Mouse (Mus musculus) ovary, postnatal 36 days (tissue): Measurements from ENCODE around the gene Usp5.
"Not testable (repeated sequence)": the region's sequence is repeated elsewhere in the genome, so short reads cannot be mapped to it uniquely, and the experiment has no call there.

ENCODE experiments used
- DNase-seq: peaks from one replicate; pipeline ENCODE4 v3.0.0; 2022; ENCODE audit warnings: low spot score, mixed read lengths

The Usp5 gene

DNA sequence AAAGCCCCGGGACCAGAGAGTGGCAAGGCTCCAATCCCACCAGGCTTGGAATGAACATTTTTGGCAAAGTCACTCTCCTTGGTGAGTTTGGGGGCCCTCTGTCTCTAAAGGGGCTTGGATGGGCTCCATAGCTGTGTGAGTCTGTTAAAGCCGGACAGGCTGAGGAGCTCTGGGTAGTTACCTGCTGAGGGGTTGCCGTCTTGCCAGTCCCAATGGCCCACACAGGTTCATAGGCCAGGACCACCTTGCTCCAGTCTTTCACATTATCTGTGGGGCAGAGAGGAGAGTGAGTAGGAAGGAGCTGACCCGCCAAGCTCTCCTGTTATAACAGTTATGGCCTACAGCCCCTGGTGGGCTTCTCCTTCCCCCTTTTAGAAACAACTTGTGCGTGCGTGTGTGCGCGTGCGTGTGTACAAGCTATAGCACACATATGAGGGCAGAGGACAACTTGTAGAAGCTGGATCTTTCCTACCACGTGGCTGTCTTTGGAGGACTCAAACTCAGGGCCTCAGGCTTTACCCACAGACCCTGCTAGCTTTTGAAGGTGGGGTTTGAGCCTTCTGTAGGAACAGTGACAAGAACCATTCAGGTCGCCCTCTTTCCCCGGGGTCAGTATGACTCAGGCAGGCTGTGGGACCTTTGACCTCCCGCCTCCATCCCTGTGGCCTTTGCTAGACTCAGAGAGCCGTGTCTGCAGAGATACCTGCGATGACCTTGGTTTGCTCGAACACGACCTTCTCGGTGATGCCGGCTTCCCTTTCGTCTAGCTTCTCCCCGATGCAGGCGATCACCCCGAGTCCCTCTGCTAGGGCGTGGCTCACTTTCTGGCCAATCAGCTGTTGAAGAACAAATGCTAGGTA, 17.4 kb downstream of the Usp5 start:
- DNase-seq = no peak

DNA sequence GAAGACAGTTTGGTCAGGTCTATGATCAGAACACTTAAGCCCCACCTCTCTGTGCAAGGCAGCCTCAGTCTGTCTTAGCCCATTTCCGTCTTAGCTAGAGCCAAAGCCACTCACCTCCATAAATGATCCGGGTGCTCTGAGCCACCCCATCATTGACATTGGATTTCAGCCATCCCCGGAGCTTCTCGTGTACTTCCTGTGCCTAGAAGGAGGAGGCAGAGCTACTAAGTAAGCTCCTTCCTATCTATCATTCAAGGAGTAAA, 17.9 kb downstream of the Usp5 start:
- no peak for DNase-seq

DNA sequence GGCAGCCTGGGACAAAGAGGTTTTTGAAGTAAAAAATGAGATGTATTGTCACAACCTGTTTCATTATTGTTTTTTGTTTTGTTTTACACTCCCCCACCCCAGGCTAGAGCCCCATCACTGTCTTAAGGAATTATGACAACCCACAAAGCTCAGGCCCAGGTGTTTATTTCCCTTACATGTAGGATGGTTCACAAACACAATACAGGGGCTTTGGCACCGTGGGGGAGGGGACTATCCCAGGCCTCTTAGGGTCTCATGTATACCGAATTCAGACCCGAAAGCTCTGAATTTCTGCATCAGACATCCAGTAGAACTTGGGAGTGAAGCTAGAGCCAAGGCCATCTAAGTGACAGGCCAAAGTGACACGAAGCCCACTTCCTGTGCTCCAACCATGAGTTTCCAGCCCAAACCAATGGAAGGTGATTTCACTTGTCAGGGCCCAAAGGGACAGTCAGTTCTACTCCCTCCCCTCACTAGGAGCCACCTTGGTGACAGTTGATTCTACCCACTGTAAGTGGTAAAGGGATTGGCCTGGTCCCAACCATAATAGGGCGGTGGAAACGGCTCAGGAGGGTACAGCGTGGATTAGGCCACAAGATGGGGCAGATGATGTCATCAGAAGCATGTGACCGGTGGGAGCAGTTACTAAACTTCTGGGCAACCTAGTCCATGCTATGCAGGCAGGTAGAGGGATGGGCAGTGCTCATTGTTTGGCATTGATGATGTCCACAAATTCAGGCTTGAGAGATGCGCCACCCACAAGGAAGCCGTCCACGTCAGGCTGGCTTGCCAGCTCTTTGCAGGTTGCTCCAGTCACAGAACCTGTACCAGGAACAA, 18.5 kb downstream of the Usp5 start:
- DNase-seq = not testable (repeated sequence)

DNA sequence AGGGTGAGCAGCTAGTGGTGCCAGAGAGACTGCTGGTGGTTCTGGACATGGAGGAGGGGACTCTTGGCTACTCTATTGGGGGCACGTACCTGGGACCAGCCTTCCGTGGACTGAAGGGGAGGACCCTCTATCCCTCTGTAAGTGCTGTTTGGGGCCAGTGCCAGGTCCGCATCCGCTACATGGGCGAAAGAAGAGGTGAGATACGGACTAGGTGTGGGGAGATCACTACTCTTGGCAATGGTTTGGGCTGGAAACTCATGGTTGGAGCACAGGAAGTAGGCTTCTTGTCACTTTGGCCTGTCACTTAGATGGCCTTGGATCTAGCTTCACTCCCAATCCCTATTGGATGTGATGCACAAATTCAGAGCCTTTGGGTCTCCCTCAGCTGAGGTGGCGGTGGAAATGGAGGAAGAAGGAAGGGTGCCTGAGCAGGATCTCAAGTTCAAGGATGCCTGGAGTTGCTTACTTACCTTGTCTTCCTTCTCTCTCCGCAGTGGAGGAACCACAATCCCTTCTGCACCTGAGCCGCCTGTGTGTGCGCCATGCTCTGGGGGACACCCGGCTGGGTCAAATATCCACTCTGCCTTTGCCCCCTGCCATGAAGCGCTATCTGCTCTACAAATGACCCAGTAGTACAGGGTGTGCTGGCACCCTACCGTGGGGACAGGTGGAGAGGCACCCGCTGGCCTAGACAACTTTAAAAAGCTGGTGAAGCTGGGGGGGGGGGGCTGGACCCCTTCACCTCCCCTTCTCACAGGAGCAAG, 19.3 kb downstream of the Usp5 start:
- no peak for DNase-seq

DNA sequence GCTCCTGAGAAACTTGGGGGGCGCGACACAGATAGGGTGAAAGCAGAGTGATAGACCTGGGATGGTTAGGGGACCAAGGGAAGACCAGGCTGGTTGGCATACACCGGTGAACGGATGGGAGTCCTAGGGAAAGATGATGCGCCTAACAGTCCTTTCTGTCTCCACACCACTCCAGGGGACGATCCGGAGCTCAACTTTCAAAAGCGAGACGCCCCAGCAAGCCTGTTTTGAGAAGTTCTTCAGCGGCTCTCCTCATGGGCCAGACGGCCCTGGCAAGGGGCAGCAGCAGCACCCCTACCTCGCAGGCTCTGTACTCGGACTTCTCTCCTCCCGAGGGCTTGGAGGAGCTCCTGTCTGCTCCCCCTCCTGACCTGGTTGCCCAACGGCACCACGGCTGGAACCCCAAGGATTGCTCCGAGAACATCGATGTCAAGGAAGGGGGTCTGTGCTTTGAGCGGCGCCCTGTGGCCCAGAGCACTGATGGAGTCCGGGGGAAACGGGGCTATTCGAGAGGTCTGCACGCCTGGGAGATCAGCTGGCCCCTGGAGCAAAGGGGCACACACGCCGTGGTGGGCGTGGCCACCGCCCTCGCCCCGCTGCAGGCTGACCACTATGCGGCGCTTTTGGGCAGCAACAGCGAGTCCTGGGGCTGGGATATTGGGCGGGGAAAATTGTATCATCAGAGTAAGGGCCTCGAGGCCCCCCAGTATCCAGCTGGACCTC, 20.1 kb downstream of the Usp5 start:
- peak; percentile 87 for DNase-seq

DNA sequence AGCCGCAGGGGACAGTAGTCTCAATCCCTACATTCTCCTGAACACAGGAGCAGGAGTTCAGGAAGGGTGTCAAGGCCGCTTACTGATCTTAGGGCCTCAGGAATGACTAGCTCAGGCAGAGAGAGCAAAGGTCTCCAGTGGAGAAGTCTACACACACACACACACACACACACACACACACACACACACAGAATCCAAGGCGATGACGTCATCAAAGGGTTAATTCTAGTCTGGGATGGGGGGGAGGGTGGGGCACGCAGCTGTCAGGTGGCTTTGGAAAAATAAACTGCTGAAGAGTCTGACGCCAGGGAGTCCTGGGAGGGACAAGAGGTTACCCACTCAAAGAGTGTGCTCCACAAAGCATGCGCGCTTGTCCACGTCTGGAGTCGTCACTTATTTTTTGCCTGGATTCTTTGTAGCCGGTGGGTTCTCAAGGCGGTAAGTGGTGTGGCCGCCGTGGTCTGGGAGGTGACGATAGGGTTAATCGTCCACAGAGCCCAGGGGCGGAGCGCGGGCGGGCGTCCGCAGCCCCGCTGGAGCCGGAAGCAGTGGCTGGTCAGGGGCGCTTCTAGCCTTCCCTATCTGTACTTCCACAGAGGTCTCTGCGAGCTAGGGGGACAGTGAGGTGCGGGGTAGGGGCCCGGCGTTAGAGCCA, 20.8 kb downstream of the Usp5 start, which contains the start of gene Spsb2:
Gene Spsb2 (plus strand): TSS at position 304 of the 655 bp plus-strand sequence.
- DNase-seq = peak; percentile 80

DNA sequence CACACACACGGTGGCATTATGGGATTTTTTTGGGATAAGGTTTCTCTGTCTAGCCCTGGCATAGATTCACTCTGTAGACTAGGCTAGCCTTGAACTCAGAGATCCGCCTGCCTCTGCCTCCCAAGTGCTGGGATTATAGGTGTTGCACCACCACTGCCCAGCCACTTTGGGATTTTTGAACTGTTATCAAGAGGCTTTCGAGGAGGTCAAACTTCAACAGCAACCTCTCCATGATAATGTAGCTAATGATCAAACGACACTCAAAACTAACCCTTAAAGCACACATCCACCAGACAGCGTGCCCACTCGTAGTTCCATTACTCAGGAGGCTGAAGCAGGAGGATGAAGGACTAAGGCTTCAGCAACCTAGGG, 21.3 kb downstream of the Usp5 start:
- no peak for DNase-seq

DNA sequence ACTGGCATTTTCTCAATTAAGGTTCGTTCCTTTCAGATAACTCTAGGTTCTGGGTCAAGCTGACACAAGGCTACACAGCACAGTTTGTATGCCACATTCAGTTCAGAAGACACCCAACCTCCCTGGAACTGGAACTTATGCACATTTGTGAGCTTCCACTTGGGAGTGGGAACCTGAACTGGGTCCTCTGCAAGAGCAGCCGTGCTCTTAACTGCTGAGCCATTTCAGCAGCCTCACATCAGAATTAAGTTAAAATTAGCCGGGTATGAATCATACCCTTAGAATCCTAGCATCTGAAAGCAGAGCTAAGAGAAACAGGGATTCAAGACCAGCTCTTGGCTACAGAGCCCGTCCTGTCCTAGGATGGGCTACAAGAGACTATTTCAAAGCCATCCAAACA, 21.9 kb downstream of the Usp5 start:
- no peak for DNase-seq

DNA sequence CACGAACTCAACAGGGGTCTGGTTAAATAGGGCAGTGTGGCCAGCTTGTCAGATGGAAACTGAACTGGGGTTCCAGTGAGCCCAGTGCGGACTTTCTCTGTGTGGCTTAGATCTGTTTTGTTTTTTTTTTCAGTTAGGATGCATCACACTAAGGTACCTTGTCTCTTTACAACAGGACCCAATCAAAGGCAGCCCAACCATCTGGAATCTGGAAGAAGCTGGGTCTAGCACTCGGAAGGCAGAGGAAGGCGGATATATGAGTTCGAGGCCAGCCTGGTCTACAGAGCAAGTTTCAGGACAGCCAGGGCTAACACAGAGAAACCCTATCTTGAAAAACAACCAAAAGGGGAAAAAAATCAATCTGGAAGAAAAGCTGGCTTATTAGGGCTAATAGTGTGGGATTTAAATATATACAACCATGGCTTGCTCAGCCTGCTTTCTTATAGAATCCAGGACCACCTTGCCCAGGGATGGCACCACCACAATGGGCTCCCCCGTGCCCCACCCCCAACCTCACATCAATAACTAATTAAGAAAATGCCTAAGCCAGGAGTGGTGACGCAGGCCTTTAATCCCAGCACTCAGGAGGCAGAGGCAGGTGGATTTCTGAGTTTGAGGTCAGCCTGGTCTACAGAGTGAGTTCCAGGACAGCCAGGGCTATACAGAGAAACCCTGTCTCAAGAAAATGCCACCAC, 22.7 kb downstream of the Usp5 start:
- no peak for DNase-seq

DNA sequence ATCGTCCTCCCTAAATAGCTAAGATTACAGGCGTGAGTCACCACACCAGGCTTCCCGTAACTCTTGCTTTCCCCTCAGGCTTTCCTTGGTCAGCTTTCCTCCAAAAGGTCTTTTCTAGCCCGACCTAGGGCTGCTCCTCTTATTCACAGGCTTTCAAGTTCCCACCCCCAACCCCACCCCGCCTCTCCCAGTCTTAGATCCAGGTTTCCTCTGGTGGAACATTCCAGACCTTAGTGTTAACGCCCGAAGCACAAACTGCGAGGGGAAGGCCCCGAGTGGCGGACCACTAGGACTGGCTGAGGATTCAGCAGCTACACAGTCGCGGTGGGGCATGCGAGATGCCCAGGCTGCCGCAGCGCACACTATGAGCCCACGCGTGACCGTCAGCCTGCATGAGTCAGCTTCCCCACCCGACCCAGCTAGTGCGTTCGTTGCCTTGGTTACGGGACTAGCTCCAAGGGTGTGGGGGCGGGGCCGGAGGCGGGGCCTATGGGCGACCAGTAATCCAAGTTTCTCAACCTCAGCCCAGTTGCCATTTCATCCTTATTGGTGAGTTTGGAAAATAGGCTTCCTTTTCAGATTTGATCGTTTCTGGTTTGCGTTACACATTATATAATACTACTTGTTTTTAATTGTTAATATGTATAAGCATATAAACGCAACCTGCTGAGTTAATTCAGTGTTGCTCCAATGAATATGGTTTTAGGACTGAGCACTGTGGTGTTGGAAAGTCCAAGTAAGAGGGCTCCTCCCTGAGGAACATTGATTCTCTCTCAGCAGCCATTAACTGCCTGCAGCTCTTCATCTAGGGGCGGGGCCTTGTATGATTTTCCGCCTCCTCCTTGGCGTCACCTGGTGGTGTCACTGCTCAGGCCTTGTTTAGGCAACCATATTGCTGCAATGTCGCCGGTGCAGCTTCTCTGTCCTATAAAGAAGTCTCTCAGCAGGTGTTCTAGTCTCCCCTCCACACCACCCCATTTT, 23.7 kb downstream of the Usp5 start:
- DNase-seq = peak; percentile 95

DNA sequence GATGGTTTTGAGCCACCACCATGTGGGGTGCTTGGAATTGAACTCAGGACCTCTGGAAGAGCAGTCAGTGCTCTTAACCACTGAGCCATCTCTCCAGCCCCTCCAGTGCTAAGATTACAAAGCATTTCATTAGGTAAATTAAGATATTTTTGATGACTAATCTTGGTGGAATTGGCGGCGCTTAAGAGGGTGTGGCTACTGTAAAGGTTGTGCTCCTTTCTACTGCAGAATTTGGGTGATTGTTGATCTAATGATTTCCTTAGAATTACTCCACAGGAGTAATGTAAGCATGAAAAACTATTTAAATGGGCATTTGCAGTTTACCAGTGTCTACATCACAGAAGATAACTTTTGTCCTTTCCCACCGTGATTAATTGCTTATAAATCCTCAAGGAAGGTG, 24.9 kb downstream of the Usp5 start:
- no peak for DNase-seq

DNA sequence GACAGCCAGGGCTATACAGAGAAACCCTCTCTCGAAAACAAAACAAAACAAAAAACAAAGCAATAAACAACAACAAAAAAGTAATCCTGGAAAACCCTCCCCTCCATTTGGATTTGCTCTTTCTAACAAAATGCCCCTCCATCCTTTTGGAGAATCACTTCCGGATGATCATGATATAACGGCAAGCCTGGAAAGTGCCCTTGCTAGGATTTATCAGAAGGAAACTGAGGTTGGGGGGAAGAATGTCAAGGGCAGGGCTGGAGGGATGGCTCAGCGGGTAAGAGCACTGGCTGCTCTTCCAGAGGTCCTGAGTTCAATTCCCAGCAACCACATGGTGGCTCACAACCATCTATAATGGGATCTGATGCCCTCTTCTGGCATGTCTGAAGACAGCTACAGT, 25.6 kb downstream of the Usp5 start:
- DNase-seq = not testable (repeated sequence)

DNA sequence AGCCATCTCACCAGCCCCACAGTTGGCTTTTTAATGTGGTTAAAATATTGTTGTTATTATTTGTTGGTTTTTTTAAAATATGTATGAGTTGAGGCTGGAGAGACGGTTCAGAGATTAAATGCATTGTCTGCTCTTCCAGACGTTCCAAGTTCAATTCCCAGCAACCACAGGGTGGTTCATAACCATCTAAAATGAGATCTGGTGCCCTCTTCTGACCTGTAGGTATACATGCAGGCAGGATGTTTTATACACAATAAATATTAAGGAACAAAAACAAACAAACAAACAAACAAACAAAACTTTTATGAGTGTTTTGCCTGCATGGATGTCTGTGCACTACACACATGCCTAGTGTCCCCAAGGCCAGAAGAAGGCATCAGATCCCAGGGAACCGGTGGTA, 26.2 kb downstream of the Usp5 start:
- no peak for DNase-seq

DNA sequence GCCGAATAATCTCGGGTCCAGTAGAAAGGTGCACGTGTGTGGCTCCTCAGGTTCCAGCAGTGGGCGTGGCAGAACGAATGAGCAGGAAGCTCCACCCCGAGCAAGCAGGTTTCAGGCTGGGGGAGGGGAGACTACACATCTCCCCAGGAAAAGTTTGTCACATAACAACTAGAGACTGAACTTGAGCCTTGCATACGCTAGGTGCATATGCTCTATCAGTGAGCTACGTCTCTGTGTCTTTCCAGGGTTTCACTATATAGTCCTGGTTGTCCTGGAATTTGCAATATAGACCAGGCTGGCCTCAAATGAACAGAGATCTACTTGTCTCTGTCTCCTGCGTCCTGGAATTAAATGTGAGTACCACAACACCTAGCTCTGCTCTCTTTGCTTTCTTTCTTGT, 26.9 kb downstream of the Usp5 start:
- DNase-seq = not testable (repeated sequence)

DNA sequence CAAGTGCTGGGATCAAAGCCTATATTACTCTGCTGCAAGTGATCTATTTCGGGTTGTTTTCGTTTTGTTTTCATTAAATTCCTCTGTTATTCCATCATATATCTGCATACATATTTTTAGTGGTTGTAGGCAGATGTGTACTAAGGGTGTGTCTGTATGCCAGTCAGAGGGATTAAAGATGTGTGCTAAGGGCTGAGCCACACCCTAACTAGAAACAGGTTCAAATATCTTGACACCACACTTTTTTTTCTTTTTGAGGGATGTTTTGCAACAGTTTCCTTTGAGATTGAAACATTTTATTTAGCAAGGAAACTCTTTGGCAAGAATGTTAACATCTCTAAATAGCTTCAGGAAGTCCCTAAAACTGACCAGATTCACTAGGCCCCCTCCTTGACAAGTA, 33.1 kb downstream of the Usp5 start:
- no peak for DNase-seq

DNA sequence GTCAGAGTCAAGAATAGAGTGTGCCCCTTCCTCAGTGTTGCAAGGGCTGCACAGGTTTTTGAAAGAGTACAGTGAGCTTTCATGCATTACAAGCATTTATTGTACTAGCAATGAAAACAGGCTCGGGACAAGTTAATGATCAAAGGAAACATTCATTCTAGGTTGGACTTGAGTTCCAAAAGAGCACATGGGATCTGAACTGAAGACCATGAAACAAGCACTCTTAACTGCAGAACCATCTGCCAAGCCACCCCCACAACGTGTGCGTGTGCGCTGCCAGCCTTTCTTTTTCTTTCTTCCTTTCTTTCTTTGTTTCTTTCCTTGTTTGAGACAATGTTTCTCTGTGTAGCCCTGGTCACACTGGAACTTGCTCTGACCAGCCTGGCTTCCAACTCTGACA, 33.5 kb downstream of the Usp5 start:
- no peak for DNase-seq

DNA sequence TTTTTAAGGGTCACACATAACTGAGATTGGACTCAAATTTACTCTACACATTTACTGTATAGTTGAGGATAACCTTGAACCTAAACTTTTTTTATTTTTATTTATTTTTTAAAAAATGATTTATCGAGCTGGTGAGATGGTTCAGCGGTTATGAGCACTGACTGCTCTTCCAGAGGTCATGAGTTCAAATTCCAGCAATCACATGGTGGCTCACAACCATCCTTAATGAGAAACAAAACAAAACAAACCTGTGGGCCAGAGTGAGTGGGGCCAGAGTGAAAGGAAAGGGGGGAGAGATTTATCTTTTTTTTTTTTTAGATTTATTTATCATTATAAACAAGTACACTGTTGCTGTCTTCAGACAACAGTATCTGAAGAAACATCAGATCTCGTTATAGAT, 37.4 kb downstream of the Usp5 start:
- DNase-seq = no peak

DNA sequence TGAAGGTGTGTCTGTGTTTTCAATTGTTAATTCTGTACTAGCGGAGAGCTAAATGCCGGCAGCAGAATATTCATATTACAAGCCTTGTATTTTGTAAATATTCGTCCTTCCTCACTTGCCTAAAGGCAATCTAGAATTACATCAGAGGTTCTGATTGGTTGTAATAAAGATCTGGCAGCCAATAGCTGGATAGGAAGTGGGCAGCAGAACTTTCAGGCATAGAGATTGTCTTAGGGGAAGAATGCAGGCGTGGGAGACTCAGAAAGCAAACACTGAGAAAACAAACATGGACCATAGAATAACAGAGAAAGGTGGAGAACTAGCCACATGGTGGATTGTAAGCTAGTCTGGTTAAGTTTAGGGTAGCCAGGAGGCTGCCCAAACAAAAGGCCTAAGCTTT, 39.2 kb downstream of the Usp5 start:
- no peak for DNase-seq

DNA sequence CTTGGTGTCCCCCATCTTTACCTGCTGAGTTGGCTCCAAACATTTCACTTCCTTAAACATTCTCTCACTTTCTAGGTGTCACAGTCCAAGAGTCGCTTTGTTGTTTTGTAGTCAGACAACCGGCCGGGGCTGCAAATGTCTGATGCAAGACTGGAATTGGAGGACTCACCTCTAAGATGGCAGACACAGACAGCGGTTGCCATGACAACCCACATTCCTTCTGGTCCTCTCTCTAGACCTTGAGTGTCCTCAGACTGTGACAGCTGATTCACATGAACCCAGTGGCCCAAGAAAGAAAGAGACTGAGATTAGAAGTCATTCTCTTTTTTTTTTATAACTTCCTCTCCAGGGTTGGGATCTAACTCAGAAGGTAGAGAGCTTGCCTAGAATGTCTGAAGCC, 39.8 kb downstream of the Usp5 start:
- DNase-seq = no peak

DNA sequence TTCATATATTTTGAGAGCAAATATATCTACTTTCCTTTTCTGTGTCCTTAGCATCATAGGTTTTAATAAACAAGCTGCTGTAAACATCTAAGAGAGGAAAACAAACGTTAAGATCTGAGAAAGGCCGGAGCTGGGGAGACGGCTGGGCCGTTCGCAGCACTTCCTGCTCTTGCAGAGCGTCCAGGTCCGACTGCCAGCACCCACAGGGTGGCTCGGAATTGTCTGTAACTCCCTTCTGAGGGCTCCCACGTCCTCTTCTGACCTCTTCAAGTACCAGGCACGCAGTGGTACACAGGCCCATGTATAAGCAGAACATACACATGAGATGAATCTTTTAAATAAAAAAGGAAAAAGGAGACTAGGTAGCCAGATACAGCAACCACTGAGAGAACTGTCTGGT, 41.6 kb downstream of the Usp5 start:
- DNase-seq = no peak
